Mouse (Mus musculus) hindlimb bud, embryonic 11.5 days (tissue): ENCODE data around the gene Pold2.

ENCODE experiments used
- DNase-seq: peaks from one replicate; pipeline ENCODE4 v3.0.0-alpha.2; 2012; ENCODE audit warnings: low read depth, low spot score; ENCODE audit errors: extremely low spot score

Gene Pold2

DNA sequence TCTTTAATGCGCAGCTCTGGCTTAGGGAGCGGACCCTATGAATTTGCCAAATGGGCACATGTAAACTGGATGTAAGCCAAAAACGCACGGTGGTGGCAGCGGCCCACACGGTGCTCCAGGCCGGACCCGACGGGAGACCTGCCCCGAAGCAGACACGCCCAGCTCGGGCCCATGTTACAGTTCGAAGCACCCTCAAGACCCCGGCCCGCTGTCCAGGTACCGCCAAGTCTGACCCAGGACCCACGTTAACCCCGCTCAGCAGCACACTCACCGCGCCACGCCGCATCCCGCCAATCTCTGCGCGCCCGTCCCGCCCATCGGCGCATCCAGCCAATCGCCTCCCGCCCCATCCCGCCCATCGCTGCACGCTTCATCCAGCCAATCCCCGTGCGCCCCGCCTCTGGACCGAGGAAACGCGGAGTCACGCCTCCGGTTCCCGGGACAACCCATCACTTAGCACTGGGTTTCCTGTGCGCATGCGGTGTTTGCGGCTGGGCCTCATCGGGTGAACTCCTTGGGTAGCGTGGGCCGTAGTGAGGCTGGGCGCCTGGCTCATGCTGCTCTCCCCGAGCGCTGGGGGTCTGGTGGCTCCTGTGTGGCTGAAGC is at the start of gene Pold2:
Gene Pold2, minus strand, starts transcription at position 372 of the 606 bp plus-strand sequence.
- peak; percentile 94 for DNase-seq

DNA sequence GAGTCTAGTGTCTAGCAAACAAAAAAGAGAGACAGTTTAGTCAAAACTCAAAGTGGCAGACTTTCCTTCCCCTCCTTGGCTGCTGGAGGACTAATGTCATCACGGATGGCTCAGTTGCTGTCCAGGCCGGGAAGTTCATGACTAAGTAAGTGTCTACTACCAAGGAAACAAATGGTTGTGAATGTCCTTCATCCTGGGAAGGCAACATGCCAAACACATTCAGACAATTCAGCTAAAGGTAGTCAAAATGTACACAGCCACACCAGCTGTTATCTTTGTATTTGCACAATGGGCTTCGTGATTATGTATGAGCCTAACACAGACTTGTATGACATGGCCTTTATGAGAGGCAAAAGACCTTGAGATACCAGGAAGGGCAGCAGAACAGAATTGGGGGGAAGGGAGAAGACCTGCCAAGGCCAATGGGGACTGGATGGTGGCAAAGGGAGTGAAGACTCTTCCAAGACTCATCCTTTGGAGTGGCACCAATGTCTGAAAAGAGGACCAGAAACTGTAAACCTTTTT is 48.7 kb upstream of the Pold2 start:
- no peak for DNase-seq

DNA sequence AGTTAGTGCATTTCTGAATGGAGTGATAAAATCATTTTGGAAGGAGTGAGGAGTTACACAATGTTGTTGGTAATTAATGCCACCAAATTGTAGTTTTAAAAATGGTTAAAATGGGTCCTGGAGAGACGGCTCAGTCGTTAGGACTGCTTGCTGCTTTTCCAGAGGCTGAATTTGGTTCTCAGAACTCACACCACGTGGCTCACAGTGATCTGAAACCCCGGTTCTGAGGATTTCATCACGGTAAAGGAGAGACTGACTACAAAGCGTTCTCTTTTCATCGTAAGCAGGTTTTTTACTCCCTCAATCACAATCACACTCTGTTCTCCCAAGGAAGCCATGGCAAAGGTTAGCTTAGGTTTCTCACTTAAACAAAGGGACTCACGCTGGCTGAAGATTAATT is 46.6 kb upstream of the Pold2 start:
- DNase-seq, result no peak

DNA sequence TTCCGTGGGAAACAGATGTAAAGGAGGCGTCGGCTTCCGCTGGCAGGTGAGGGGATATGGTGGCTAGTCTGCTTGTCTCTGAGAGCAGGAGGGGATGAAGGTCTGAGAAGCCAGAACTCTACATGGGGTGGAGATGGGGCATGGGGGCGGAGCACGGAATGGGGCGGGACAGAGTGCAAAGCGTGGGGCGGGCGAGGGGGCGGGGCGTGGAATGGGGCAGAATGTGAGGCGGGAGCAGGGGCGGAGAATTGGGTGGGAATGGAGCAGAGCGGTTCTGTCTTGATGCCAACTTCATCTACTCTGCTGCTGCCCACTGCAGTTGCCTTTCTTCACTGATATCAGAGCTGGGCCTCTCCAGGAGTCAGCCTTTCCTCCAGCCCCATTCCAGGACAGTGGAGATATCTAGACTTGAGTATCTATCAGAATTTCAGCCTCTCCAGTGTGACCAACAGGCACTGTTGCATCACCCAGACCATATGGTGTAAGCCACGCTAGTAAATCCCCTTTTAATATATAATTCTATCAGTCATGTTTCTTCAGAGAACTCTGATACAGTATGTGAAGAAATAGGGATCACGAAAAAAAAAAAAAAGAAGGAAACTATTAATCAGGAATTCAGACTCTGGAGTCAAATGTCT is 42.4 kb upstream of the Pold2 start:
- DNase-seq, result no peak

DNA sequence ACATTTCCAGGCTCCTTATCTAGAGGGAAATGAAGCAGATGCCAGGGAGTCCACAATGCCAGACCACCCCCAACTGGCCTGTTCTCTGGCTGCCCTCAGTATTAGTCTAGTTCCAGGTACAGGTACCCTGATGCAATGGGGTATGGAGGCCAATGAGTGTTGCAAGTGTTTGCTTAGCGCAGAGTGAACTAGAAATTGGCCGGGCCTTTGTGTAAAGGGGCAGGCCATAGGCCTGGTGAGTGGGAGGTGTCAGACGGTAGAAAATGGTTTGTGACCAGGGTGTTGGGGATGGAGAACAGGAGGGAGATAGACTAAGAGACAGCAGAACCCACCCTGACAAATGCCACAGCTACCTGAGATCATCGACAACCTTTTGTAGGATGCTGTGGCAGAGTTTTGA is 41.5 kb upstream of the Pold2 start:
- DNase-seq, result no peak

DNA sequence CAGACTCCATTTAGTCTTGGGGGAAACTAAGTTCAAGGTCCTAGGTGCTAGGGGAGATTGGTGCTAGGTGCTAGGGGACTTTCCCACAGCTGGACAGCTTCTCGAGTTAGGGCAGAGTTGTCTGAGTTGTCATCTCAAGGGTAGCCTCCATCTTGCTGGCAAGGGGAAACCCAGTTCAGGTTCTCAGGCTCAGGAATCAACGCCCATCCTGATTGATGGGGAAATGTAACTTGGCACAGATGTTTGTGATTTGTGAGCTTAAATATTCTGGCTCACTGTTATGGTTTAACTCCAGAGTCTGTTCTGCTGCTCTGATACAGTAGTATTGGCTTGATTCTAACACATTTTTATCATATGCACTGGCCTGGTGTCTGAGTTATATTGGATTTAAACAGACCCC is 40.0 kb upstream of the Pold2 start:
- no peak for DNase-seq

DNA sequence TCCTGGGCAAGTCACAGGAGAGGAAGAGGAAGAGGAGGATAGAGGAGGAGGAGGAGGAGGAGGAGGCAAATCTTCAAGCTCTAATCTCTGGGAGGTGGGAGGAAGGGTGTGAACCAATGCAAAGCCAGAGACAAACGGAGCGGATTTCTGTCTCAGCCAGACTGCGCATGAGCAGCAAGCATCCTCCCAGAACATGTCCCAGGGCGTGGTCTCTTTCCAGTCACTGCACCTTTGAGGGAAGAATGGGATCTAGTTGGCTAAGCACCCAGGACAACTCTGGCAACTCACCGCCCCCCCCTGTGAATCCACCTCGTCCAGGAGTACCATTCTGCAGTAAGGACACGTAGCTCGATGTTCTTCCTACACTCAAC is 38.1 kb upstream of the Pold2 start:
- DNase-seq, result no peak

DNA sequence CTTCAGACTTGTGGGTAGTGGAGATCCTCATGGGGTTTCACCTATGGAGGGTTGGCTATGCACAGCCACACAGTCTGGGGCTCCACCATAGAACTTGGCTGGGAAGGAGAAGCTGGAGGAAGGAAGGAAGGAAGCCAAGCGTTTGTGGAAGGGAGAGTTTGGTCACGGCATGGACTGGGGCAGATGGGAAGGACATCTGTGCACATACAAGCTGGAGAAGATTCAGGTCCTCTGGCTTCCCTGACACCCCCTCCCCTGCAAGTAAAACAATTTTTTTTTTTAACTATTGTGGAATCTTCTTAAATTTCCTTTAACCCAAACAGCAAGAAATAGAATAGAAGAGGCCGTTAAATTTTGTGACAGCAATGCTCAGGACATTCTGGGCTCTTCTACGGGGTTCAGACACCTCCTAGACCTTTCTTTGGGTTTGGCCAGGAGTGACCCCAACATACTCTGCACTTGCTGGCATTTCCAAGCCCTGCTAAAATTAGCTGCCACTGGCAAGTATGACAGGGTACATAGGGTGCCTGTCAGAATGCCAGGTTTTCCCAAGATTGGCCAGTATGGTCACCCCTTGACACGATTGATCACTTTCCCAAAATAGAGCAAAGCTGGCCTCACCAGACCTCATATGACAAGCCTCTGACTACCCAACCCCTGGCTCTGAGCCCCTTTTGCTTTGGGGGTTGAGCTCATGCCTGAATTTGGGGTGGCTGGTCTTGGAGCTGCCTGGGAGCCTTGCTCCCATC is 37.5 kb upstream of the Pold2 start:
- no peak for DNase-seq

DNA sequence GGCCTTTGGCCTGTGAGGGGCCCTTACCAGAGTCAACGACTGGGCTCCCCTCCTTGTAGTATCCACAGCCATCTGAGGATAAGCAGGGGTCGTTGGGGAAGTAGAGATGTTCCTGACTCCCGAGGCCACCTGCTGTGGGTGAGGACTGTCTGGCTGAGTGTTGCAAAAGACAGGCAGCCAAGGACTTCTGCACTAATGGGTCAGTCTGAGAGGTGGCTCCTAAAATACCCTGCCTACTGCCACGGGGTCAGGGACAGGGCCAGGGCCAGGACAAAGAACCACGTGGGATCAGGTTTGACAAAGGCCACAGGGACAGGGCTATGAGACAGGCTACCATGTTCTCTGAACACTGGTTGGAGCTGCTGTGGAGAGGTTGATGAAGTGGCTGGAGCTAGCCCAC is 36.8 kb upstream of the Pold2 start:
- no peak for DNase-seq

DNA sequence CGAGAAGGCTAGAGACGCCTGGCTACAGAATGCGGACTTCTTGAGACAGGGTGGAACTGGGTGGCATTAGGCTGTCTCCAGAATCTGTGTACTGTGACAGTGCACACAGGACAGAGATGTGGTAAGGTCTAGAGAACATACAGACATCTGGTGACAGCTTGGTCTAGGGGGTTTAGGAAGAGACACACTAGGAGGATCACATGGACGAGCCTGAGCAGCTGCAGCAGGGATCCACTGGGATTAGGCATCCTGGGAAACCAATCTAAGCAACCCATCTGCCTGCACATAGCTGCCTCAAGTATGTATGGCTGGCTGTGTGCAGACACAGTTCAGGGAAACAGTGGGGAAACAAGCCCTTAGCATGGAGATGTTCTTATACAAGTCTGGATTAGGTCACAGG is 35.8 kb upstream of the Pold2 start:
- DNase-seq, result no peak

DNA sequence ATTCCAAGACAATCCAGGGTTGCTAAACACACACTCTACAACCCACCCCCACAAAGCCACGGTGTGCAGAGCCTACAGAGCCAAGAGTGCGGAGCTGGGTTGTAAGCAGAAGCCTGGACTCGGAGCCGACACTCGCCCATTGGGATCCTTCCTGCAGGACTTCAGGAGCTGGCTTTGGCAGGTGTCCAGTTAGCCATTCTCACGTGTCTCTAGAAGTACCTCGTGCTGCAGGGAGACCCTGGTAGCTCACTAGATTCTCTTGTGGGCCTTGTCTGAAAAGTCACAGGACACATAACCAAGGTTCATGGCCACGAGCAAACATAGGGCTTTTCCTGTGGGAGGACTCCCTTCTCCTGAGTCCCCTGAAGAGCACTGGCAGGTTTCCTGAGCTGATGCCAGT is 35.2 kb upstream of the Pold2 start:
- DNase-seq, result no peak

DNA sequence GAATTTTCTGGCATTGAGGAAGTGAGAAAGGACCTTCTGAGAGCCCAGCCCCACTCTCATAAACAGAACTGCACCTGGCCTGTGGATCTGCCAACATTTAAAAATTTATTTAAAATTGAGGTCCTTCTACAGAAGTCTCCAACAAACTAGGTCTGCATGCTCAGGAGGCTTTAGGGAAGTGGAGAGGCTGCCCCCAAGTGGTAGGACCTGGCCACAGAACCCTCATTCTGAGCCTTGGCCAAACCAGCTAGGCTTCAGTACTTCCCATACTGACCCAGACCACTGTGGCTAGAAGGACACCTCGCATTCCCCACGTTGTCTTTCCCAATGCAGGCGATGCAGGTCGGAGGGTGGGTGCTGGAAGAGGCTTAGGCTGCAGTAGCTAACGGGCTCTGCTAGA is 34.5 kb upstream of the Pold2 start:
- no peak for DNase-seq

DNA sequence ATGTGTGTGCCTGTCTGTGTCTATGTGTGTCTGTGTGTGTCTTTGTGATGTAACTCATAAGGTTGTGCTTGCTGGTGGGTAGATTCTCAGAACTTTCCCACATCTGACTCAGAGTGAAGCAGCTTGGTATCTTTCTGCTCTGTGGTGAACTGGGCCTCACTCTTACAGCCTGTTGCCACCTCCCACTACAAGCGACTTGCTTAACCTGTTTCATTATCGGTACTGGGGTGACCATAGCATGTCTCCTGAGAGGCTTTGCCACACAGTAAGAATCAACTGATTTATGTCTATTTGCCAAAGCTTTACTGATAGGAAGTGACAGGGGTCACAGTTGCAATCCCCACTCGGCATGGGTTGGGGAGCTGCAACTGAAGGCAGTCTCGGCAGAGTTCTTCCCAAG is 30.6 kb upstream of the Pold2 start:
- no peak for DNase-seq

DNA sequence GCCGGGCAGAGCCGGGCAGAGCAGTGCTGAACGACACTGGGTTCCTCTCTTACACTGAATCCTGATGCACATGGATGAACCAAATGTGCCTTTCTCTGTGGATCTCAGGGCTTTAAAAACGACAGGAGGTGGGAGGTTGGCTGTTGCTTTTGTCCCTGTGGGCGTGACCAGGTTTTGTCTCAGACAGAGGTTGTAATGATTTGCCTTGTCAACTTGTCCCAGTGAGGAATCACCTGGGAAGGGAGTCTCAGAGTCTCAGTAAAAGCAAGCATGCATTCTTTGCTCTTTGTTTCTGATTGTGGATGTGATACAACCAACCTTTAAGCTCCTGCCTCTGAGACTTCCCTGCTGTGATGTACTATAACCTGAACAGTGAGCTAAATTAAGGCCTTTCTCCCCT is 29.0 kb upstream of the Pold2 start:
- no peak for DNase-seq

DNA sequence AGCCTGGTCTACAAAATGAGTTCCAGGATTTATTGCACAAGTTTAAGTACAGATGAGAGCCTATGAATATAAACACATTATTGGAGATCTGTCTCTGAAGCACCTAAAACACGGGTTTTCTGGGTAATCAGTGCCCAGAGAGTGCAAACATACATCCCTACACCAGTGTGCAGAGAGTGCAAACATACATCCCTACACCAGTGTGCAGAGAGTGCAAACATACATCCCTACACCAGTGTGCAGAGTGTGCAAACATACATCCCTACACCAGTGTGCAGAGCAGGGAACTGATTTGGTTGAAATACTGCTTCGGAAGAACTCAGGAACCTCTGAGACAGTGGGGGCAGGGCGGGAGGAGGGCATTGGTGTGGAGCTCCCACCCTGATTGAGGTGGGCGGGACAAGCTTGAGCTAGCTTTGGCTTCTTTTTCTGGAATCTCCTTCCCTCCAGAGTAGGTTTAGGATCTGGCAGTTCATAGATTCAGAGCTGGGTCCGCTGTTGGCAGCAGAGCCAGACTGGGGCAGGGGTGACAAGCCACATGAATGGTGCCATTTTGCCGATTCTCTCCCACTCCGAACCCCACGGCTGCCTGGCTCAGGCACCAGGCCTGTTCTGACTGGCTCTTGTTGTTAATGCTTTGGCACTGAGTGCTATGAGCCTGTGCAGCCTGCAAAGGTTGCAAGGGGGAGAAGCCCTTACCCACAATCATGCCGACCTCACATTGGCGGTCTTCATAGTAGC is 27.9 kb upstream of the Pold2 start:
- no peak for DNase-seq

DNA sequence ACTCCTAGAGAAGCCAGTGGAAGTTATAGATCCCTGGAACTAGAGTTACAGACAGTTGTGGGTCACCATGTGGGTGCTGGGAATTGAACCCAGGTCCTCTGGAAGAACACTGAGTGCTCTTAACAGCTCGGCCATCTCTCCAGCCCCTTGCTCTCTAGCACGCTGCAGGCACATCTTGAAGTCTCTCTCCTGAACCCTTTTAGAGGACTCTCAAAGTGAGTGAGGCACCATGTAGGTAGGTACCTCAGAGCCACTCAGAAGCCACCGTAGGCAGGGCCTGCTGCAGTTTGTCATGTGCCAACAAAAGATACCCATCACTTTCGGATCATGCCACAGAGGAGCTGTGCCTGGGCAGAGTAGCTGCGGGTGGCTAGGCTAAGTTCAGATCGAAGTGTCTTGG is 26.8 kb upstream of the Pold2 start:
- no peak for DNase-seq

DNA sequence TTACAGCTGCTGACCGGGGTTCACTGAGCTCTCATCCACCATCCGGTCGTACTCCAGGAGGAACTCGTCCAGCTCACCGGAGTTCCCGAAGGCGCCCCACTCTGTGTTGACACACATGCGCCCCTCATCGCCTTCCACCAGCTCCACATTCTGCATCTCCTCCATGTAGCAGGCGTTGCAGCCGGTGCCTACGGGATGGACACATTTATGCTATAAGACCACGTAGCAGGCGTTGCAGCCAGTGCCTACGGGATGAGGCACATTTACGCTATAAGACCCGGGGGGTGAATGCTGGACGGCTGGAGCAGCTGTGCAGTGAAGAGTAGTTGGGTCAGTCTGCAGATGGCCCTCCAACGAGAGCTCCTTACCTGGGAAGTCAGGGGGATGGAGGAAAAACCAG is 26.3 kb upstream of the Pold2 start:
- DNase-seq, result no peak

DNA sequence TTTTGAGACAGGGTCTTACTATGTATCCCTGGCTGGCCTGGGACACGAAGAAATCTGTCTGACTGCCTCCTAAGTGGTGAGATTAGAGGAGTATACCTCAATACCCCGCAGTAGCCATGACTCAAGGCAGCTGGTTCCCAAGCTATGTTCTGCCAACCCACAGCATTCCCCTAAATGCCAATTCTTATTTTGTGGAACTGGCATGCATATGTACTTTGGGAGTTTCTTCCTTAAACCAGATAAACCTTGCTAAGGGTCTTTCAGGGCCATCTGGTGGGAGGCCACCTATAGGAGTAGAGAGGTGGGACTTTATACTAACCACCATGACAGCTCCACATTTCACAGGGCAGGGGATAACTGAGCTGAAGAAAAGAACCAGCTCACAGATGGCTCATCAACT is 25.8 kb upstream of the Pold2 start:
- no peak for DNase-seq

DNA sequence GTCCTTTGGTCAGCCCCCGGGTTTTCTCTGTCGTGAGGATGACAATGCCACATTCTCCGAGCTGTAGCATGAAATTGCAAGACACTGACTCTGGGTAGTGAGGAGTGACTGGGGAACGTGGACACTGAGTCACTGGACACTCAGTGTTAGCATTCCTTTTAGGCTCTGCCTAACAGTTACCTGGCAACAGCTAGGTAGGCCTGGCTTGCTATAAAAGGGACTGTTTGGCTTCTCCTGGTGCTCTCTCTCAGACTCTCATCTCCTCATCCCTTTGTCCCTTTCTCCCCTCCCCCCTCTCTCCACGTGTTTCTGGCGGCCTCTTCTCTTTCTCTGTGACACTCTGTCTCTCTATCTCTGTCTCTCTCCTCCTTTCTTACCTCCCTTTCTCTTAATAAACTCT is 24.3 kb upstream of the Pold2 start:
- no peak for DNase-seq

DNA sequence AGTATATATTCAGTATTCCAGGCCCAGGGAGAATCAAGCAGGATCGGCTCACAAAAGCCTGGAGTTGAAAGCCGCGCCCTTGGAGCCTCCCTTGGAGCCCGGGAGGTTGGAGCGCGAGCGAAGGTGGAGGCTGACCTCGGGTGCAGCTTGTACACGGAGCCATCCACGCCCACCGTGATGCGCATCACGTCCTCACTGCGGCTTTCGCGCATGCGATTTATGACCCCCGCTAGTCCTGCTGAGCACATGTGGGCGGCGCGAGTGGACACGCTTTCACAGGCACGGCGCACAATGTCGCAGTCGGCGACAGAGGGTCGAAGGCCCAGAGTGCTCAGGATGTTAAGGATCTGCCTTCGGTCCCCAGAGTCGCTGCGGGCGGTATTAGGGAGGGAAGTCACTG is 23.9 kb upstream of the Pold2 start:
- no peak for DNase-seq

DNA sequence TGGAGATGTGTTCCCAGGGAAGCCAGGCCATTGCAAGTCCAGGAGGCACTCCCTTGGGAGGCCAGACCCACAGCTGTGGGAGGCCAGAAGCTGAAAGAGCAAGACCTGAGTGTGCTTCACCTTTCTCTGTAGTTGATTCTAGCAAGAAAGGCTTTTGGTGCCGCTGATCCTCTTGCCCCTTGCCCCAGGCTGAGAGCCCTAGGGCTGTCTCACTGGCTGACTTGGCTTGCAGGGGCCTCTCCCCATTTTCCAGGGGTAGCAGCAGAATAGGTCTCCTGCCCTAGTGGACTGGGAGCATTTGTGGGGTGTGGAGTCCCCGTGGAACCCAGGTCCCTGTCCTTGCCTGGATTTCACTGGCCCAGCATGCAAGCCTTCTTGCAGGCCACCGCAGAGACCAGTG is 23.2 kb upstream of the Pold2 start:
- DNase-seq, result no peak

DNA sequence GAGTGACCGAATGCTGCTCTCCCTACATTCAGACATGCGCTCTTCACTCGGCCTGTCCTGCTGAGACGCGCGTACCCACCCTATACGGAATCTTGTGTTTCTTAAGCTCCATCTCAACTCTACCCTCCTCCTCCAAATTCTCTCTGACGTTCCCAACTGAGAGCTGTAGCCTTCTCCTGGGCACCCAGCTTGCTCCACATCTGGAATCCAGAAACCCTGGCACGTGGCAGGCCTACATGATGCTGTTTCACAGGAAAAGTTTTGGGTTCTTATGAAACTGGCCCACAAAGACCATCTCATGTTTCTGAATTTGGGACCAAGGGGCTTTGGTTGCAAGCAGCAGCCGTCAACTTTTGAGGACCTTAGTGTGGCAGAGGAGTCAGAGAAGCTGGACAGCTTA is 21.2 kb upstream of the Pold2 start:
- no peak for DNase-seq
